Mouse (Mus musculus): ENCODE data around the gene Cd300lg.

DNA sequence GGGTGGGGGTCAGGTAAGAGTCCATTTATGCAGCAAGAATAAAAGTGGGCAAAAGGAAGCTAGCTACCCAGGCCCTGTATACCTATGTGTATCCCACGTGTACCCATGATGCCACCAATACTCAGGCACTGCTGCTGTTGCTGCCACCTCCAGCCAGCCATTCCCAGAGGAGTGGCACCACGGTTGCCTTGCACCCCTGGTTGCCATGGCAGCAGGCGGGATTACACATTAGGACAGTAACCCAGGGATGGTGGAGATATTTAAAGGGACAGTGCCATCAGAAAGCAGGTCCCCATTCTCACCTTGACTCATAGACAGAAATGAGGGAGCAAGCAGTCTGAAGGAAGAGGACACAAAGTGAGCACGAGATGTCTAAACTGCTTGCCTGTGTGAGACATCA, 41.9 kb downstream of the Cd300lg start:
- TF ChIP-seq TAL1 (IDR thresholded peaks at IDR 0.05; ENCODE audit: low read length) (no peak), GATA1 (IDR thresholded peaks at IDR 0.05; ENCODE audit: low read length) (no peak)
